Mouse (Mus musculus) intestine, postnatal 0 days (tissue): ENCODE results near the gene Xpnpep3. TPM values are rescaled to one million over a fixed set of nuclear protein-coding genes. Genes with fewer than 3 reads are reported as not detected.
A peak's percentile ranks its signal among the peaks of the same experiment; 100 is the strongest.
"Not testable (repeated sequence)": the region's sequence is repeated elsewhere in the genome, so short reads cannot be mapped to it uniquely, and the experiment has no call there.

ENCODE experiments used
- ATAC-seq: fragments of 200-750 bp; cut with Nextera tagmentation; 2 replicates; pipeline ENCODE4 v1.8.0; 2017; ENCODE audit warnings: mild to moderate bottlenecking, moderate TSS enrichment, moderate library complexity
- H3K27ac ChIP-seq: fragments of 300-500 bp; sonication (generic); 2 replicates; pipeline ENCODE4 v1.5.1; 2014; ENCODE audit warnings: mild to moderate bottlenecking, low read depth, low read length, moderate library complexity
- H3K27me3 ChIP-seq: fragments of 300-500 bp; sonication (generic); replicated peaks from 2 replicates; pipeline ENCODE4 v1.6.1; 2014; ENCODE audit warnings: low read length, mixed read lengths; ENCODE audit not compliant: control insufficient read depth, insufficient read depth
- H3K36me3 ChIP-seq: fragments of 300-500 bp; sonication (generic); 2 replicates; pipeline ENCODE4 v1.6.1; 2014; ENCODE audit warnings: mild to moderate bottlenecking, moderate library complexity; ENCODE audit not compliant: control insufficient read depth, insufficient read depth
- H3K4me1 ChIP-seq: fragments of 300-500 bp; sonication (generic); replicated peaks from 2 replicates; pipeline ENCODE4 v1.6.1; 2014; ENCODE audit warnings: antibody characterized with exemption, low read length, mixed read lengths; ENCODE audit not compliant: control insufficient read depth, insufficient read depth
- H3K4me2 ChIP-seq: fragments of 300-500 bp; sonication (generic); replicated peaks from 2 replicates; pipeline ENCODE4 v1.6.1; 2014; ENCODE audit warnings: low read depth, mild to moderate bottlenecking, moderate library complexity
- H3K4me3 ChIP-seq: fragments of 300-500 bp; sonication (generic); 2 replicates; pipeline ENCODE4 v1.5.1; 2014; ENCODE audit warnings: low read depth, low read length
- H3K9ac ChIP-seq: fragments of 300-500 bp; sonication (generic); 2 replicates; pipeline ENCODE4 v1.6.1; 2014; ENCODE audit warnings: mild to moderate bottlenecking, low read depth, low read length
- H3K9me3 ChIP-seq: fragments of 300-500 bp; sonication (generic); 2 replicates; pipeline ENCODE4 v1.6.1; 2016; ENCODE audit warnings: mixed run types; ENCODE audit not compliant: control insufficient read depth
- CTCF ChIP-seq: sonication (generic); IDR thresholded peaks from 2 replicates; pipeline ENCODE4 v1.5.1; 2016; ENCODE audit warnings: low read depth, mild to moderate bottlenecking, control low read depth, antibody characterized with exemption, moderate library complexity
- WGBS: fragments of 180-500 bp; shearing (Covaris S2); extraction: QIAGEN DNeasy Blood & Tissue Kit; methylation state at CpG from one replicate; pipeline ENCODE4 v1.1.7; 2014; 5-methylcytosine and 5-hydroxymethylcytosine counted together
- polyA plus RNA-seq: library from polyadenylated mRNA; unstranded; fragments of >200 nt; fragmentation: Nextera tagmentation; extraction: Ambion mirVana; gene quantifications from 2 replicates; pipeline ENCODE4 v1.2.1, GENCODE M21; 2015

Xpnpep3 gene
- polyA plus RNA-seq, 1 experiment from 2014 or later = 2.3 TPM

DNA sequence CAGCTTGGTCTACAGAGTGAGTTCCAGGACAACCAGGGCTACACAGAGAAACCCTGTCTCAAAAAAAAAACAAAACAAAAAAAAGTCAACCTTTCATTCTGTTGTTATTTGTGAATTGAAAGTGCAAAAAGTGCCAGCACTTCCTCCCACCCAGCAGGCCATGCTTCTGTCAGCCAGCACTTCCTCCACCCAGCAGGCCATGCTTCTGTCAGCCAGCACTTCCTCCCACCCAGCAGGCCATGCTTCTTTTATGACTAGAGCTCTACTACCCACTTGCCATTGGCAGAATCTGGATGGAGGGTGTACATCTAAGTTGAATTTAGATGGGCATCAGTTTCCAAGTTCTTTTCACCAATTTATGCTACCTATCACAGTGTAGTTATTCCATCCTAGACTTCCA lies 6.9 kb upstream of the Xpnpep3 start:
- peaks cover 16% of the 10 kb centered on the region for H3K36me3 ChIP-seq
- no peak overlapping the region for H3K9ac ChIP-seq
- TF ChIP-seq CTCF = no peak
- ATAC-seq = no peak
- H3K27ac ChIP-seq = no peak overlapping the region
- H3K4me3 ChIP-seq = no peak overlapping the region
- H3K4me1 ChIP-seq = no peaks in the 10 kb centered on the region; the same call in 1 of the 2 replicates
- no peak overlapping the region for H3K4me2 ChIP-seq
- no peaks in the 10 kb centered on the region for H3K27me3 ChIP-seq
- no peaks in the 10 kb centered on the region for H3K9me3 ChIP-seq

DNA sequence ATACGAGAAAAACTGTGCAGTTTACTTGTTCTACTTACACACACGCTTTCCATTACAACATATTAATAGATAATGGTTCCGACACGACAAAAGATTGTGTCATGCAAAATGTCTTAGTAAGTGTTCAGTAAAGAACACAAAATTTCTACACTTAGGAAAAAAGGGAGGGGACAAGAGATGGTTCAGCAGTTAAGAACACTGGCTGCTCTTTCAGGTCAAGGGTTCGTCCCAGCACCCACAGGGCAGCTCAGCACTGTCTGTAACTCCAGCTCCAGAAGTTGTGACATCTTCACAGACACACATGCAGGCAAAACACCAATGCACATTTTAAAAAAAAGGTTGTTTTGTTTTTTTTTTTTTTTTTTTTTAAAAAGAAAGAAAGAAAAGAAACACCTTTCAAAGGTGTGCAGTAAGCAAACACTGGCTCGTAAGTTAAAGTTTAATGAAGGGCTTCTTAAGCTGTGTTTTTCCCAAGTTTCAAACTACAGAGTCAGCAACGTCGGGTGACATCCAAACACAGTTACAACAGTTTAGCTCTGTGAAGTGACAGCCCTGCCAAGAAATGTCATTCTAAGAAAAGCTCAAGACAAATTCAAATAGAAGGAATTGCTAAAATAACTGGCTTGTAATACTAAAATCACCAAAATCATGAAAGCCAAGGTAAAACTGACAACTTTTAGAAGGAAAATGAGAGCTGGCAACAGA lies 5.6 kb upstream of the Xpnpep3 start:
- H3K4me2 ChIP-seq = no peak overlapping the region
- no peak overlapping the region for H3K4me3 ChIP-seq
- no peak overlapping the region; the same call in 1 of the 2 replicates for H3K27ac ChIP-seq
- ATAC-seq = no peak
- H3K4me1 ChIP-seq = no peaks in the 10 kb centered on the region; the same call in 1 of the 2 replicates
- H3K9me3 ChIP-seq = no peaks in the 10 kb centered on the region
- peaks cover 9% of the 10 kb centered on the region for H3K36me3 ChIP-seq
- no peak overlapping the region for H3K9ac ChIP-seq
- no peaks in the 10 kb centered on the region for H3K27me3 ChIP-seq
- 56% methylated on average over 8 of the region's 8 CpGs for WGBS
- TF ChIP-seq CTCF = no peak

DNA sequence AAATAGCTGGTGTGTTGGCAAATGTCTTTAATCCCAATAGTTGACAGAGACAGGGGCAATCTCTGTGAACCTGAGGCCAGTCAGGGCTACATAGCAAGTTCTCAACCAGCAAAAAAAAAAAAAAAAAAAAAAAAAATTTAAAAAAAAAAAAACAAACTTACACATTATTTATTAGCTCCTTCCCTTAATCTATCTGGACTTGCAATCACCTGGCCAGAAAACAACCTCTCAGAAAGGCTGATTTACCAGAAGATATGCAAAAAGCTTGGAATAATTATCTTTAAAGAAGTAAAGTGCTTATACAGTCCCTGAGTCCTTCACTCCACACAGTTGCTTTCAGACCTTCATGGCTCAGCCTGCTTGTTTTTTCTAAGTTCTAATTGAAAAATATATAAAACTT lies 1.7 kb upstream of the Xpnpep3 start:
- Histone ChIP-seq H3K4me3 (peak overlapping the region; percentile 99), H3K4me1 (no peaks in the 10 kb centered on the region; the same call in 1 of the 2 replicates), H3K36me3 (no peaks in the 10 kb centered on the region), H3K27me3 (no peaks in the 10 kb centered on the region), H3K9me3 (no peaks in the 10 kb centered on the region), H3K27ac (no peak overlapping the region), H3K9ac (no peak overlapping the region), H3K4me2 (peak overlapping the region; percentile 84)
- no peak for ATAC-seq
- no peak for TF ChIP-seq CTCF

DNA sequence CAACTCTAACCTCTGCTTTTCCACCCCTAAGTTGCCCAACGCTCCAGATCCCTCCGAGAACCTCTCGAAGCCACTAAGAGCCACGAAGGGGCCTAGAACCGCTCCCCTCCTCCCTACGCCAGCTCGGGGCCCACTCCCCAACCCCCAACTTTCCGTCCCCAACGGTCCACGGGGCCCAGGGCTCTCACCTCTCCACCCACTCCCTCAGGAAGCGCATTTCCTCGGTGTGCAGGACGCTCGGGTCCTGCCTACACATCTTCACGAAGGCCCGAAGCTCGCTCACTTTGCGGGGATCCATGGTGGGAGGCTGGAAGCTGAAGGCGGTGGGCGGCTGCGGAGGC lies 671 bp upstream of the Xpnpep3 start:
- no peaks in the 10 kb centered on the region for H3K27me3 ChIP-seq
- H3K4me3 ChIP-seq = peak overlapping the region; percentile 99
- under 1% methylated on average over 21 of the region's 21 CpGs for WGBS
- peak overlapping the region; percentile 95 for H3K9ac ChIP-seq
- no peak for ATAC-seq
- H3K36me3 ChIP-seq = no peaks in the 10 kb centered on the region
- H3K9me3 ChIP-seq = no peaks in the 10 kb centered on the region
- peak overlapping the region; percentile 83 for H3K27ac ChIP-seq
- no peaks in the 10 kb centered on the region; the same call in 1 of the 2 replicates for H3K4me1 ChIP-seq
- peak overlapping the region; percentile 84 for H3K4me2 ChIP-seq
- TF ChIP-seq CTCF = no peak

DNA sequence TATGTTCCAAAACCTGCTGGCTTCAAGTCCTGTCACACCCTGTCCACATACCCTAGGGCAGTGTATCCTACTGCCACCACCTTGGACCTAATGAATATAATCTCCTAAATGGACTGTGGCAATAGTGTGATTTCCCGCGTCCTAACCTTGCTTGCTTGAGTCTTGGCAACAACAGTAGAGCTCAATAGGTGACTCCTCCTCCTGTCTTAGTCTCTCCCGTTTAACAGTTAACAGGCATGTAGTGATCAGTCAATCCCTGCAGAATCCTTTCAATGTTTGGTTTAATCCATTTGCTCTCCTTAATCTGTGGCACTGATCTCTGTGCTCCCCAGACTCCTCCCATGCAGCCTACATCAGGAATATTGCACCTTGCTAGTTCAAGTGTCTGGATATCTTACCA lies 5.1 kb downstream of the Xpnpep3 start:
- Histone ChIP-seq H3K4me1 (no peaks in the 10 kb centered on the region), H3K36me3 (no peaks in the 10 kb centered on the region), H3K9ac (no peak overlapping the region), H3K27me3 (no peaks in the 10 kb centered on the region), H3K9me3 (no peaks in the 10 kb centered on the region), H3K4me3 (no peak overlapping the region), H3K4me2 (no peak overlapping the region), H3K27ac (no peak overlapping the region)
- ATAC-seq = no peak
- TF ChIP-seq CTCF = no peak
- WGBS = 82% methylated on average over 3 of the region's 3 CpGs

DNA sequence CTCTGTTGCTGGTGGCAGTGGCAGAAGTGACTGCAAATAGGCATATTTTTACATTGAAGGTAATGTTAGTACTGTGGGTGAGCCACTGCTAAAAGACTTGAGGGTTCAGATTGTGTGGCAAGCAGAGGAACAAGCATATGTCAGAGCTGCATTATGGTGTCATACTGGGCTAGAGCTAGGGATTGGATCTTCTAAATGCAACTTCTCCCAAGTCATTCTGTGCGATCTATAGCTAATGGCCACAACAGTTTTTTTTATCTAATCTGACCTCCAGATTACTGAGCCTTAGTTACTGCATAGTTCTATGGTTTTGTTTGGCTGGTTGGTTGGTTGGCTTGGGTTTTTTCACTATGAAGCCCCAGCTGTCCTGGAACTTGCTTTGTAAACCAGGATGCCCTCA lies 8.3 kb downstream of the Xpnpep3 start, which contains the start of gene Dnajb7:
Dnajb7 (minus strand) TSS at position 101 of the 400 bp plus-strand sequence.
- H3K9me3 ChIP-seq = no peaks in the 10 kb centered on the region
- no peaks in the 10 kb centered on the region for H3K27me3 ChIP-seq
- H3K36me3 ChIP-seq = no peaks in the 10 kb centered on the region
- H3K4me1 ChIP-seq = no peaks in the 10 kb centered on the region
- H3K4me2 ChIP-seq = no peak within 1 kb of the TSS
- no peak within 1 kb of the TSS for H3K4me3 ChIP-seq
- WGBS = 87% methylated on average over 1 of the region's 1 CpGs
- no peak within 1 kb of the TSS for H3K27ac ChIP-seq
- ATAC-seq = no peak
- no peak for TF ChIP-seq CTCF
- no peak within 1 kb of the TSS for H3K9ac ChIP-seq

DNA sequence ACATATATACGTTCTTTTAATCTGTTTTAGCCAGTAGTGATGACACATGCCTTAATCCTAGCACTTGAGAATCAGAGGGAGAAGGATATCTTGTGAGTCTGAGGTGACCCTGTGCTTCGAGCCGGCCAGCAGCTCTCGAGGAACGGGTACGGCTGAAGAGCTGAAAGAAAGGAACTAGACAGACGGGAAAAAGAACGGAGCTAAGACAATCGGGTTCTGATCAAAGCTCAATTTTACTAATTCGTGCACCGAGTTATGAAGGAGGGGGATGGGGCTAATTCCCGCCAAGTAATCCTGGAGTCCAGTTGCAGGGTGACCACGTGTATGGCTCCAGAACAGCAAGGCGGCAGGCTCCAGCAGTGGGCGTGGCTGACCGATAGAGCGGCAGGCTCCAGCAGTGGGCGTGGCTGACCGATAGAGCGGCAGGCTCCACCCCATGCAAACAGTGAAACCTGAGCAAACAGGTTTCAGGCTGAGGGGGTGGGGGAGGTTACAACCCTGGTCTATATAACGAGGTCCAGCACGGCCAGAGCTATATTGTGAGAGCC lies 16.9 kb downstream of the Xpnpep3 start:
- H3K4me2 ChIP-seq = peak overlapping the region; percentile 61
- not testable (repeated sequence) for H3K9me3 ChIP-seq, H3K9ac ChIP-seq, H3K27me3 ChIP-seq, H3K4me1 ChIP-seq, H3K36me3 ChIP-seq, H3K27ac ChIP-seq
- ATAC-seq = peak; percentile 68
- H3K4me3 ChIP-seq = 0 out of 2 replicates have a peak overlapping the region, but pooled peaks have one; percentile 19
- 3% methylated on average over 22 of the region's 22 CpGs for WGBS
